Mouse (Mus musculus): Measurements from ENCODE around the gene Gm44502. TPM values are rescaled to one million over a fixed set of nuclear protein-coding genes. Genes with fewer than 3 reads are reported as not detected.

The Gm44502 gene
- total RNA-seq, 2 experiments from 2014 or later: 0.04 to 1.1 TPM

DNA sequence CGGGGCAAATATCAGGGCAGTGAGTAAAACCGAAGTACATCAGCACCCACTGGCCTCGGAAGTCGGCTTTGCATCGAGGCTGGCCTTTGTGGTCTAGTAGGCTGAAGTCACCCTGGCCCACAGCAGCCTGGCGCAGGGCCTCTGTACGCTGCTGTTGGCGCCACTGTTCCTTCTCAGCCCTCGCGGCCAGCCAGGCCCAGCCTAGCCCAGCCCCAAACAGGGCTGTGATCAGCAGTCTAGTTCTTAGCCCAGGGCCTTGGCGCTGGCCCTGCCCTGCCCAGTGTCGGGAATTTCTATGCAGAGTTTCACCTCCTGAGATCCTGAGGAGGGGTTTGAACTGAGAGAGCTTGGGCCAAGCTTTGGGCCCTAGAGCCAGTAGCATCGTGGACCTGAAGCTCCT is 57.4 kb downstream of the Gm44502 start:
- no peak for ATAC-seq (replicated peaks; ENCODE audit: poor library complexity)

Other genes with a start within 250 kb of the Gm44502 start
- 12.1 and 12.6 TPM in 2 replicates for gene Plxnb2, start 248.9 kb downstream of the Gm44502 start, total RNA-seq (2015)
- gene Plxnb2, start 248.9 kb downstream of the Gm44502 start, total RNA-seq (2017): 9.3 and 14.5 TPM in 2 replicates
- gene Dennd6b, start 233.2 kb downstream of the Gm44502 start, total RNA-seq (2015): 1.6 and 2.4 TPM in 2 replicates
- 1.3 and 2.5 TPM in 2 replicates for gene Dennd6b, start 233.2 kb downstream of the Gm44502 start, total RNA-seq (2017)
- 8.5 and 11.8 TPM in 2 replicates for gene Ppp6r2, start 218.1 kb downstream of the Gm44502 start, total RNA-seq (2015)
- 9.8 and 11.2 TPM in 2 replicates for gene Ppp6r2, start 218.1 kb downstream of the Gm44502 start, total RNA-seq (2017)
- gene Sbf1, start 114.4 kb downstream of the Gm44502 start, total RNA-seq (2015): 92.1 and 94.9 TPM in 2 replicates
- gene Sbf1, start 114.4 kb downstream of the Gm44502 start, total RNA-seq (2017): 50.0 and 52.1 TPM in 2 replicates
- not detected in 2 replicates for gene Adm2, start 107.0 kb downstream of the Gm44502 start, total RNA-seq (2015)
- not detected in 2 replicates for gene Adm2, start 107.0 kb downstream of the Gm44502 start, total RNA-seq (2017)
- not detected in 2 replicates for gene Miox, start 95.3 kb downstream of the Gm44502 start, total RNA-seq (2015)
- gene Miox, start 95.3 kb downstream of the Gm44502 start, total RNA-seq (2017): not detected in 2 replicates
- 14.0 and 16.6 TPM in 2 replicates for gene Lmf2, start 74.0 kb downstream of the Gm44502 start, total RNA-seq (2015)
- gene Lmf2, start 74.0 kb downstream of the Gm44502 start, total RNA-seq (2017): 7.4 and 11.7 TPM in 2 replicates
- 82.4 and 115 TPM in 2 replicates for gene Ncaph2, start 74.0 kb downstream of the Gm44502 start, total RNA-seq (2015)
- 96.7 and 97.9 TPM in 2 replicates for gene Ncaph2, start 74.0 kb downstream of the Gm44502 start, total RNA-seq (2017)
- 15.9 and 20.6 TPM in 2 replicates for gene Sco2, start 55.9 kb downstream of the Gm44502 start, total RNA-seq (2015)
- 14.4 and 14.7 TPM in 2 replicates for gene Sco2, start 55.9 kb downstream of the Gm44502 start, total RNA-seq (2017)
- 0.10 and 0.17 TPM in 2 replicates for gene Tymp, start 52.7 kb downstream of the Gm44502 start, total RNA-seq (2015)
- gene Tymp, start 52.7 kb downstream of the Gm44502 start, total RNA-seq (2017): 0.42 and 0.71 TPM in 2 replicates
- gene Odf3b, start 50.4 kb downstream of the Gm44502 start, total RNA-seq (2015): 0.90 and 2.7 TPM in 2 replicates
- gene Odf3b, start 50.4 kb downstream of the Gm44502 start, total RNA-seq (2017): 1.9 and 3.7 TPM in 2 replicates
- 0.07 TPM in 1 of 2 replicates, not detected in the other for gene Klhdc7b, start 44.8 kb downstream of the Gm44502 start, total RNA-seq (2015)
- under 0.01 TPM in 1 of 2 replicates, not detected in the other for gene Klhdc7b, start 44.8 kb downstream of the Gm44502 start, total RNA-seq (2017)
- not detected in 2 replicates for gene Syce3, start 19.2 kb downstream of the Gm44502 start, total RNA-seq (2015)
- not detected in 2 replicates for gene Syce3, start 19.2 kb downstream of the Gm44502 start, total RNA-seq (2017)
- 1.5 and 1.9 TPM in 2 replicates for gene Cpt1b, start 3.8 kb downstream of the Gm44502 start, total RNA-seq (2015)
- gene Cpt1b, start 3.8 kb downstream of the Gm44502 start, total RNA-seq (2017): 2.3 and 2.5 TPM in 2 replicates
- gene C730034F03Rik, start 107 bp downstream of the Gm44502 start, total RNA-seq (2015): 0.98 and 3.6 TPM in 2 replicates
- 3.7 and 5.5 TPM in 2 replicates for gene C730034F03Rik, start 107 bp downstream of the Gm44502 start, total RNA-seq (2017)
- 36.0 and 45.7 TPM in 2 replicates for gene Chkb, start 212 bp upstream of the Gm44502 start, total RNA-seq (2015)
- gene Chkb, start 212 bp upstream of the Gm44502 start, total RNA-seq (2017): 16.4 and 24.5 TPM in 2 replicates
- not detected in 2 replicates for gene Mapk8ip2, start 24.2 kb upstream of the Gm44502 start, total RNA-seq (2015)
- gene Mapk8ip2, start 24.2 kb upstream of the Gm44502 start, total RNA-seq (2017): not detected in 2 replicates
- 7.1 and 7.3 TPM in 2 replicates for gene Arsa, start 47.7 kb upstream of the Gm44502 start, total RNA-seq (2015)
- 8.8 and 13.9 TPM in 2 replicates for gene Arsa, start 47.7 kb upstream of the Gm44502 start, total RNA-seq (2017)
- 1.8 and 4.2 TPM in 2 replicates for gene Shank3, start 69.9 kb upstream of the Gm44502 start, total RNA-seq (2015)
- gene Shank3, start 69.9 kb upstream of the Gm44502 start, total RNA-seq (2017): 1.3 and 3.1 TPM in 2 replicates
- not detected in 2 replicates for gene Acr, start 138.6 kb upstream of the Gm44502 start, total RNA-seq (2015)
- gene Acr, start 138.6 kb upstream of the Gm44502 start, total RNA-seq (2017): not detected in 2 replicates
- gene Rabl2, start 162.2 kb upstream of the Gm44502 start, total RNA-seq (2015): 14.3 and 17.1 TPM in 2 replicates
- 7.4 and 11.2 TPM in 2 replicates for gene Rabl2, start 162.2 kb upstream of the Gm44502 start, total RNA-seq (2017)

Measured in megakaryocyte progenitor cell, adult 5-6 weeks (primary cell).